Mouse (Mus musculus) embryonic stem cell, embryonic (primary cell): ENCODE measurements around the gene Tmem270.

Source experiments
- CTCF ChIA-PET, 4 experiments: fragments of 300-600 bp in 2 of 4; fragments of 350-600 bp in 2 of 4; sonication (Branson Sonifier 250); formaldehyde crosslinking; loops; one replicate each; lab custom pipeline; 2022; ENCODE audit warnings: inconsistent platforms in 2 of 4; lab: Charles Lee
- POLR2A ChIA-PET, 4 experiments: fragments of 300-600 bp in 2 of 4; fragments of 350-600 bp in 2 of 4; sonication (Branson Sonifier 250); formaldehyde crosslinking; loops; one replicate each; lab custom pipeline; 2022; ENCODE audit warnings: antibody characterized with exemption in 4 of 4, inconsistent platforms in 1 of 4; lab: Charles Lee

The Tmem270 gene

DNA sequence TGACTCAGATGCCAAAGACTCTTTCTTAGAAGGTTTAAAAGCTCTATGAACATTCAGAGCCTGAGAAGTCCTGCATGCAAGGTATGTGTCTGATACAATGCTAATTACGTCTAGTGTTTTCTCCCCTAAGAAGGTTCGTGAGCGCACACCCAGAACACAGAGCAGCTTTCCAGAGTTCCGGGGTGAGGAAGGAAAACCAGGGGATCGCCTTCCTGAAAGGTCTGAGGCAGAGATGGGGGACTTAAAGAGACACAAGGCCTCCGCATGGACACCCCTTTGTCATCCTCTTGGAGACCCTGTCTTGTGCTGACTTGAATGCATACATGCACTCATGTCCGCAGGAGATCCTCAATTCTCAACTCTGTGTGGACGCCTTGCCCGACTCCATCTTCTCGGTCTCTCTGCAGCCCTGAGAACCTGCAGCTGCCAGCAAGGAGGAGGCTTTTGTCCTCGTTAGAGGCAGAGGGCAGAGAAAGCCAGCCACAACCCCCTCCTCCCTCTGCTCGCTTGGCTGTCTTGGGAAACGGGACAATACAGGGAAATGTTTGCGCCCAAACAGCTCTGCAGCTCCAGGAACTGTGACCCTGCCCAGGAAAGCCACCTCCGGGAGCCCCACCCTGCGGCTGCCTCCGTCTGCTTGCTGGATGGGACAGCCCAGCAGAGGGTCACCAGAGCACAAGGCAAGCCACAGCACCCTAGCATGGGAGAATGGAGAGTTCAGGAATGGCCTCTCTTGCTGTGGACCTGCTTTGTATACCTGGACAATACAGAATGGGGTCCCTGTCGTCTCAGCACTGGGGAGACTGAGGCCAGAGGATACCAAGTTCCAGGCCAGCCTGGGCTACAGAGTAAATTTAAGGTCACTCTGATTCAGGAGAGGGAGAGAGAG is 18.8 kb downstream of the Tmem270 start:
- ChIA-PET CTCF (interaction anchor here in 3 of 4 experiments (0.8 to 1.4 kb wide), 4 partner anchors 19 to 394 kb away, joined by 3 to 7 read pairs (median 5); no protein-coding TSS in a partner anchor), POLR2A (interaction anchor here in 1 of 4 experiments (0.6 kb wide), 1 partner anchor 569 kb away, joined by 3 read pairs; no protein-coding TSS in a partner anchor)

- ChIA-PET POLR2A (no interaction called here), CTCF (no interaction called here)
These were observed 23.5 kb downstream of the Tmem270 start for GRCm38 (mm10) chr5:134883077-134883476.

DNA sequence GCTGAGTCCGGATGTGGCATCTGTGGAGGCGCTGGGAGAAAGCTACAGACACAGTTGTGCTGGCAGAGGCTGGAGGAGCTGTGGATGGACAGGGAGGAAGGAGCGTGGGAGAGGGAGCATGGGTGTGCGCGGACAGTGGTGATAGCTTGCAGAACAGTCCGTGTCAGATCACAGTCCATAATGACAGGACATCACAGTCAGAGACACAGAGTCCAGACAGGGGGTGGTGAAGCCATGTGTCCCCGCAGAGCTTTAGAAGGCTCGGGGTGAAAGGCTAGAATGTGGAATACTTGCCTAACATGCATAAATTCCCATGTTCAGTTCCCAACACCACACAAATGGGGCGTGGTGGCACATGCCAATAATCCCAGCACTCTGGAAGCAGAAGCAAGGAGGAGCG is 29.7 kb downstream of the Tmem270 start:
- CTCF ChIA-PET = interaction anchor here in 1 of 4 experiments (0.7 kb wide), 1 partner anchor 391 kb away, joined by 9 read pairs; no protein-coding TSS in a partner anchor
- POLR2A ChIA-PET = interaction anchor here in 2 of 4 experiments (0.6 kb wide), 2 partner anchors 13 to 437 kb away, joined by 3 to 4 read pairs; no protein-coding TSS in a partner anchor

- ChIA-PET POLR2A (no interaction called here), CTCF (interaction anchor here in 1 of 4 experiments (1.1 kb wide), 1 partner anchor 32 kb away, joined by 9 read pairs; no protein-coding TSS in a partner anchor)
These were observed 31.3 kb downstream of the Tmem270 start for GRCm38 (mm10) chr5:134875245-134875644.

- ChIA-PET CTCF (interaction anchor here (0.6 to 1.6 kb wide), 9 partner anchors 9 to 1121 kb away, joined by 3 to 9 read pairs (median 4); no protein-coding TSS in a partner anchor), POLR2A (interaction anchor here in 3 of 4 experiments (0.5 to 1.4 kb wide), 5 partner anchors 17 to 640 kb away, joined by 3 to 5 read pairs (median 3); no protein-coding TSS in a partner anchor)
These were observed 32.3 kb downstream of the Tmem270 start for GRCm38 (mm10) chr5:134873956-134874879.

DNA sequence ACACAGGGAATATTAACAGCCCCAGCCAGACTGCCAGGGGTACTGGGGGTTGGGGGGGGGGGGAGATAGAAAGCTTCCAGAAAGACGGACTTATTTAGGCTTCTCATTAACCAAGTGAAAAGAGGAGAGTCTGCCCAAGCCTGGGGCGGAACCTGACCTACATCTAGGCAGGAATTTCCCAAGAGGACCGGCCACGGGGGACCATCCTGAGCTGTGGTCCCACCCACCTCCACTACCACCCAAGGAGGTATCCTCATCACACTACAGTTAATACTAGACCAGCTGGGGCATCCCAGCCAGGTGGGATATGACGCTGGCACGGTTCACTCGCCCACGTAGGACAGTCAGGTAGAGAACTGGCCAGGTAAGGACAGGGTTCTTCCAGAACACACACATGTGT is 33.5 kb downstream of the Tmem270 start:
- POLR2A ChIA-PET = interaction anchor here in 3 of 4 experiments (0.6 to 1.4 kb wide), 4 partner anchors 18 to 639 kb away, joined by 3 to 4 read pairs (median 3); no protein-coding TSS in a partner anchor

GRCm38 (mm10) chr5:134872597-134872996 is 33.9 kb downstream of the Tmem270 start:
- POLR2A ChIA-PET = interaction anchor here in 1 of 4 experiments (0.6 kb wide), 1 partner anchor 56 kb away, joined by 3 read pairs; no protein-coding TSS in a partner anchor
- CTCF ChIA-PET = interaction anchor here in 2 of 4 experiments (0.7 to 1.3 kb wide), 3 partner anchors 8 to 516 kb away, joined by 3 to 16 read pairs (median 4); no protein-coding TSS in a partner anchor

More for the DNA sequence above, 33.5 kb downstream of the Tmem270 start:
- CTCF ChIA-PET = interaction anchor here in 2 of 4 experiments (0.7 to 1.6 kb wide), 6 partner anchors 8 to 515 kb away, joined by 3 to 16 read pairs (median 4); no protein-coding TSS in a partner anchor

- POLR2A ChIA-PET = interaction anchor here in 3 of 4 experiments (0.6 to 0.7 kb wide), 3 partner anchors 142 to 1019 kb away, joined by 3 read pairs; no protein-coding TSS in a partner anchor
- CTCF ChIA-PET = no interaction called here
These were observed 38.0 kb downstream of the Tmem270 start for GRCm38 (mm10) chr5:134868506-134868905.

DNA sequence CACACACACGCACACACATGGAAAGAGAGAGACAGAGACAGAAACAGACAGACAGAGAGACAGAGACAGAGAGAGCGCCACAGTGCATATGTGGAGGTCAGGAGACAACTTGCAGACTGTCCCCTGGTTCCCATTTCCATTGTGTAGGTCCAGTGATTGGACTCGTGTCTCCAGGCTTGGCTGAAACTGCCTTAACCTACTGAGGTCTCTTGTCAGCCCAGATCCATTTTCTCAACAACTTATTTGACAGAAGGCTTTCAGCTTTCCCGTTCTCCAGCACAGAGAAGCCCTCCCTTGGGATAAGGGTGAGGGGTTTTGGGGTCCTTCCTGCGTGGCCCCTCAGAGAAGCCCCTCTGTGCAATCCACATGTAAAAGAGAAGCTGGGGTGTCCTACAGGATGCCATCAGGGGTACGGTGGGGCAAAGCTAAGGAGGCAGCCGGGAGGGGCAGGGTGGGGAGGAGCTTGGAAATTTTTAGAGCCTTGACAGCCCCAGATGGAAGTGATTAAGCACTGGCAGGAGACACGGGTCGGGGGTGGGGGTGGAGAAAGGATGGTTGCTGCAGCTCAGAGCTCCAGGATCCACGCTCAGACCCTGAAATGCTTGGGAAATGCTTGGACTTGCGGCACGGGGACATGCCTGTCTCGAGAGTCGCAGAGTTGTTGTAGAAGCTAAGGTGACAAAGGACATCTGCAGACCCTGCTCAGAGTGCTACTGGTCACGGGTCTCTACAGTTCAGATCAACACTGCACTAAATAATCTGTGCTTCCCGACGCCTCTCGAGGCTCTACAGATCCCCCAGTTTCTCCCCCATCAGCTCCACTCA is 39.0 kb downstream of the Tmem270 start:
- ChIA-PET CTCF (interaction anchor here in 1 of 4 experiments (0.6 to 0.9 kb wide), 2 partner anchors 59 to 74 kb away, joined by 3 read pairs; no protein-coding TSS in a partner anchor), POLR2A (interaction anchor here in 1 of 4 experiments (0.7 kb wide), 1 partner anchor 112 kb away, joined by 3 read pairs; no protein-coding TSS in a partner anchor)

DNA sequence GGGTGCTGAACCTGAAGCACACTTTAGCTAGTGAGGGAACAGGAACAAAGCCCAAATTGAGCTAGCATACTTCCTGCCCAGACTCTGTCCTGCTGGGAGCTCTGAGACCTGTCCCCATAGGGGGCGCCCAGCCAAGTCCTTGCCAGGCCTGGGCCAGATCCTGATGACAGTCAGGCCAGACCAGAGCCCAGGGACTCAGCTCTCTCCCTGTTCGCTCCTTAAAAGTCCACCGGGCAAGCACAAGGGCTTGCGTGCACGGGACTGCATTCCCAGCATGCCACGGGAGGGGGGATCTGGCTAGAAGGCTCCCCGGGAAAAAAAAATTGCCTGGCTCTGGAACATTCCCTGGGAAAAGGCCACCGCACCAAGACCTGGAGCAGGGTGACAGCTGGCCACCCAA is 41.4 kb downstream of the Tmem270 start:
- ChIA-PET POLR2A (interaction anchor here in 2 of 4 experiments (0.6 to 1.2 kb wide), 3 partner anchors 18 to 296 kb away, joined by 3 read pairs; partner anchors contain the start of gene Cldn4 (in 1 of the 2)), CTCF (interaction anchor here in 3 of 4 experiments (0.7 to 1.8 kb wide), 12 partner anchors 8 to 269 kb away, joined by 3 to 13 read pairs (median 3); partner anchors contain the start of gene Limk1 (in 1 of the 3))

- ChIA-PET CTCF (interaction anchor here in 1 of 4 experiments (0.6 to 0.7 kb wide), 2 partner anchors 50 to 616 kb away, joined by 3 to 9 read pairs; no protein-coding TSS in a partner anchor), POLR2A (interaction anchor here in 1 of 4 experiments (0.7 kb wide), 1 partner anchor 8 kb away, joined by 3 read pairs; no protein-coding TSS in a partner anchor)
These were observed 44.5 kb downstream of the Tmem270 start for GRCm38 (mm10) chr5:134861902-134862497.

DNA sequence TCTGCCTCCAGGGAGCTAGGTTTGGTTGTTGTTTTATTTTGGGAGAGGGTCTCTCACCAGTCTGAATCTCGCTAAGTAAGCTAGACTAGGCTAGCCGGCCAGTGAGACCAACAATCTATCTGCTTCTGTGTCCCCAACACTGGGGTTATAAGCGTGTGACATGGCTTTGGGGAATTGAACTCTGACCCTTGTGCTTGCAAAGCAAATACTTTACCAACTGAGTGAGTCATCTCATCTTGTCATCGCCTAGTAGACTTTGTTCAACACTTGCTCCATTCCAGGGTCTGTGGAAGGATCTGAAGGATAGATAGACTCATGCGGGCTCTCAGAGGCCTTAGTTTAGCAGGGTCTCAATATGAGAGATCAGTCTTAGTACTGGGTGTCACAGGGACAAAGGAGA is 47.3 kb downstream of the Tmem270 start:
- ChIA-PET POLR2A (no interaction called here), CTCF (interaction anchor here in 1 of 4 experiments (1.5 kb wide), 1 partner anchor 48 kb away, joined by 3 read pairs; no protein-coding TSS in a partner anchor)

DNA sequence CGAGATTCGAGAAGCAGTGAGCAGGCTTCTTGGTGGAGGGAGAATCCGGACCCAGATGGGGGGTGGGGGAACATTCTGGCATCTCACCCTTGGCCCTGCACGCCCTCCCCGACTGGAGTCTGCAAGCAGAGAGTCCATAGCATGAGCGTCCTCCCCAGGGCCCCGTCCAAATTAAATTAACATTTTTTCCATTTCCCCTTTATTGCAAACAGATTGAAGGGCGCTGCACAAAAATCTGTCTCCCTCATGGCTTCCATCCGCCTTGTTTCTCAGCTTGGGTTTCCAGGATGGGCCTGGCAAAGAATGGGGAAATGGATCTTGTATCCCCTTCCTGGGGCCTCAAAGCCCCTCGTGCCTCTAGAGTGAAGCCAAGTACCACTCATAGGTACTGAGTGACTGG is 48.2 kb downstream of the Tmem270 start:
- CTCF ChIA-PET = interaction anchor here in 1 of 4 experiments (1.5 kb wide), 1 partner anchor 49 kb away, joined by 3 read pairs; no protein-coding TSS in a partner anchor
- POLR2A ChIA-PET = interaction anchor here in 1 of 4 experiments (0.6 kb wide), 1 partner anchor 400 kb away, joined by 3 read pairs; no protein-coding TSS in a partner anchor

GRCm38 (mm10) chr5:134852873-134853272 is 53.7 kb downstream of the Tmem270 start:
- ChIA-PET POLR2A (no interaction called here), CTCF (interaction anchor here in 1 of 4 experiments (1.1 kb wide), 1 partner anchor 12 kb away, joined by 3 read pairs; no protein-coding TSS in a partner anchor)
